Mouse (Mus musculus): ENCODE results near the gene Ankdd1a.

GRCm38 (mm10) chr9:65514431-65514830 is 5.6 kb downstream of the Ankdd1a start:
- no peak for TF ChIP-seq CTCF (IDR thresholded peaks at IDR 0.05 in 2 of 3, conservative IDR thresholded peaks at IDR 0.05 in 1 of 3; ENCODE audit: control insufficient read depth in 1 of 3, insufficient read depth in 1 of 3, low read depth in 2 of 3, low read length in 3 of 3, poor library complexity in 1 of 3, severe bottlenecking in 1 of 3)
- no peak for TF ChIP-seq GATA1 (IDR thresholded peaks at IDR 0.05; ENCODE audit: low read depth, low read length)
- TF ChIP-seq EP300 (IDR thresholded peaks at IDR 0.05; ENCODE audit: low read depth in 1 of 2, low read length in 2 of 2) = no peak
- no peak for TF ChIP-seq POLR2A (IDR thresholded peaks at IDR 0.05; ENCODE audit: control insufficient read depth in 1 of 2, insufficient read depth in 1 of 2, low read depth in 1 of 2, low read length in 2 of 2, poor library complexity in 1 of 2)
- no peak for TF ChIP-seq JUND (IDR thresholded peaks at IDR 0.05; ENCODE audit: low read depth, low read length)
- TF ChIP-seq MAX (IDR thresholded peaks at IDR 0.05; ENCODE audit: low read length) = no peak
- TF ChIP-seq MYC (IDR thresholded peaks at IDR 0.05; ENCODE audit: low read depth, low read length) = no peak
- TF ChIP-seq ZC3H11A (IDR thresholded peaks at IDR 0.05; ENCODE audit: low read depth, low read length) = no peak
- TF ChIP-seq SIN3A (IDR thresholded peaks at IDR 0.05; ENCODE audit: low read length) = no peak
- TF ChIP-seq ZNF384 (IDR thresholded peaks at IDR 0.05; ENCODE audit: low read depth, low read length) = no peak
- no peak for TF ChIP-seq SMC3 (IDR thresholded peaks at IDR 0.05; ENCODE audit: low read depth, low read length)
- no peak for TF ChIP-seq MAFK (IDR thresholded peaks at IDR 0.05; ENCODE audit: borderline replicate concordance, low read depth, low read length)

Data from MEL (cell line).